Mouse (Mus musculus): ENCODE measurements around the gene Tpo. TPM values are rescaled to one million over a fixed set of nuclear protein-coding genes. Genes with fewer than 3 reads are reported as not detected.

Gene Tpo
- polyA plus RNA-seq, 1 experiment = 0.68 TPM

DNA sequence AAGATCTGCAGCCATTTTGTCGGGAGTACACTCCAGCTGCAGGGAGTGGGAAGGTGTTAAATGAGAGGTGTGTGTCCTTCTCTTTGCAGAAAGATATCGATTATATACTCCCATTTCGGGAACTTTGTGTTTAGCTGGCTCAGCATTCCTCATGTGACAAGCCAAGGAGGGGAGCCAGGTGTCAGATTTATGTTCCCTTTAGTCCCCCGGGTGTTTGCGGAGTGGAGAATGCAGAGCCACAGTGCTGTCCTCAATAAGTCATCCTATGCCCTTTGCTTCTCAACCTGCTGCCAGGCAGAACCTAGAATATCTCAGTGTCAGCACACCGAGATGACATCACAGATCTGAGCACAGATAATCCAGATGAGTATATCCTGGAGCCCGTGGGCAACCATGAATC is 10.1 kb downstream of the Tpo start:
- H3K4me3 ChIP-seq (ENCODE audit: control insufficient read depth, low read depth, low read length) = no peak overlapping the region
- no peak overlapping the region for H3K27ac ChIP-seq (ENCODE audit: control insufficient read depth, insufficient read depth, low read depth, low read length)
- TF ChIP-seq POLR2A (IDR thresholded peaks at IDR 0.05; ENCODE audit: control insufficient read depth, low read depth, low read length) = no peak
- no peak for TF ChIP-seq CTCF (IDR thresholded peaks at IDR 0.05; ENCODE audit: control insufficient read depth, insufficient read depth, insufficient replicate concordance, low read depth, low read length)
- H3K4me1 ChIP-seq (ENCODE audit: control insufficient read depth, insufficient read depth, low read length) = no peaks in the 10 kb centered on the region
- no peaks in the 10 kb centered on the region for H3K36me3 ChIP-seq (ENCODE audit: control insufficient read depth, insufficient read depth, low read length)
- no peaks in the 10 kb centered on the region for H3K27me3 ChIP-seq (ENCODE audit: control insufficient read depth, insufficient read depth, low read length)

DNA sequence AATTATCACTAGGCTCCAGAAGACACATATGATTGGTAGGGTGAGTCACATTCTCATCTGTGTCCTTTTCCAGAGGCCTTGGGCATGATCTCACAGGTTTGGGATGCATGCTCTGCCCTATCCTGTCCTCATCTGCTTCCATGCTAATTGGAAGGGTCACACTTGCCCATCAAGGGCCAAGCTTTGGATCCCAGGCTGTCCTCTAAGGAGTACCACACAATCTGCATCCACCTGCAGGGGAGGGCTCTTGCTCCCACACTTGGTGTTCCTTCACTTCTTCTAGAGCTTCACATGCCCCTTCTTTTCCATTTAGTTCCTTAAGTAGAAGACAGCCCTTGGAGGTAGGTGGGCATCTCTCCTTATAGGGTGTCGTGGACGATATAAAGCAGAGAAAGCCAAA is 20.2 kb downstream of the Tpo start:
- Histone ChIP-seq H3K27ac (ENCODE audit: control insufficient read depth, insufficient read depth, low read depth, low read length) (no peak overlapping the region), H3K36me3 (ENCODE audit: control insufficient read depth, insufficient read depth, low read length) (no peaks in the 10 kb centered on the region), H3K4me3 (ENCODE audit: control insufficient read depth, low read depth, low read length) (no peak overlapping the region), H3K27me3 (ENCODE audit: control insufficient read depth, insufficient read depth, low read length) (no peaks in the 10 kb centered on the region), H3K4me1 (ENCODE audit: control insufficient read depth, insufficient read depth, low read length) (no peaks in the 10 kb centered on the region)
- TF ChIP-seq CTCF (IDR thresholded peaks at IDR 0.05; ENCODE audit: control insufficient read depth, insufficient read depth, insufficient replicate concordance, low read depth, low read length) (no peak), POLR2A (IDR thresholded peaks at IDR 0.05; ENCODE audit: control insufficient read depth, low read depth, low read length) (no peak)

DNA sequence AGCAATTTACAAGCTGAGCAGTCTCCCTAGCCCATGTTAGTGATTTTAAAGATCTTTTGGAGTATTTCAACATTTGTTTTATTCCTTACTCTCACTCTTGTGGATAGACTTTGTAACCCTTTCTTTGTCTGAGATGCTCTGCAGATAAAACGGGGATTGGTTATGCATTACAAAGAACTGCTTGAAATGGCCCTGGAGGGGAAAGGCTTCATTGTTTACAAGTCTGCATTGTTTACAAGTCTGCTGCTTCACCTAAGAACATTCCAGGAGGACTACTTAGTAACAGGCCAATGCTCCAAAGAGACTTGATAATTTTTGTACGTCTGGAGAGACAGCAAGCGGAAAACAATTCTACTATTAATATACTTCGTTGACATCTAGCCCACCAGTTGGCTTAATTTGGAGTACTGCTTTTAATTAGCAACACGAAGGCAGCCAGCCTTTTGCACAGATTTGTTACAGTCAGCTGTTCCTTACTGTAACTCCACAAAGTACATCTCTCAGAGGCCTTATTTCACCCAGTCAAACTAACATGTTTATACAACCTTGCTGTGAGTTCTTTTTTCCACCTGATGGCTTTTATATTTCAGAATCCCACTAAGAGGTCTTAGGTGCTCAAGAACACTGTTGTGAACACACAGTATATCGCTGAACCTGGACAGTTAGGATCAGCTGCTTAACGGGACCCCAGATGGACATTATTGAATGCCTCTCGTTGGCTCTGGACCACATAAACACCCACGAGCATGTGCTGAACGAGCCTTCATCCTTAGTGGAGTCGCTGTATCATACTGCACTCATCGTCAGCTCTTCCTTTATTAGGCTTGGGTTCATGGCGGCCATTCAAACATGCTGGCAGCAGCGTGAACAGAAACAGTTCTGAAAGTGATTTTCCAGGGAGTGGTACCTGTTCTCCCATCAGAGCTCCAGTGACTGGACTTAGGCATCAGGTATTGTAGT is 22.5 kb downstream of the Tpo start:
- TF ChIP-seq POLR2A (IDR thresholded peaks at IDR 0.05; ENCODE audit: control insufficient read depth, low read depth, low read length) (no peak), CTCF (IDR thresholded peaks at IDR 0.05; ENCODE audit: control insufficient read depth, insufficient read depth, insufficient replicate concordance, low read depth, low read length) (no peak)

DNA sequence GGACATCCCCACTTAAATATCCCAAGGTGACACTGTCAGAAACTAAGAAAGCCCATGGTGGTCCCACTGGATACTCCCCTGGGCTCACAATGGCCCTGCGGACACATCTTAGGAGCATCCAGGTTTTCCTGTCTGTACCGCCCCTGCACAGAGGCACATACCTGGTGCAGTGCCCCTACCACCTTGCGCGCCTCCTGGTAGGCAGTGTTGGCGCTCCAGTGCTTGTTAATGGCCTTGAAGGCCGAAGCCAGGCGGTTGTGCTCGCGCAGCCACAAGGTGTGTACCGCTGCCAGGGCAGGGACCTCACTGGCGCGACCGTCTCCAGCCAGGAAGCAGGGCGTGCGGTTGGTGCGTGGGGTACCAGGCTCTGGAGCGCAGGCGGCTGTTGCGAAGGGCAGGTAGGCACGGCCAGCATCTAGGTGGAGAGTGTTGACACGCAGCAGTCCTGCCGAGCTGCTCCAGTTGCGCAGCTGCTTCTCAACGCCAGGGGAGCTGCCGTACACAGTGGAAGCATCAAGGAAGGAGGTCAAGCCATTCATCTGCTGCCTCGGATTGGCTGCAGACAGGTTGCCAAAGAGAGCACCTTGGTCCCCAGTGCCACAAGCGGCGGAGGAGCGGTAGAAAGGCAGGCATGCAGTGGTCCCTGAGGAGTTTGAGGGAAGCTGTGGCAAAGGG is 29.4 kb downstream of the Tpo start:
- no peak overlapping the region for H3K4me3 ChIP-seq (ENCODE audit: control insufficient read depth, low read depth, low read length)
- H3K27ac ChIP-seq (ENCODE audit: control insufficient read depth, insufficient read depth, low read depth, low read length) = no peak overlapping the region
- TF ChIP-seq CTCF (IDR thresholded peaks at IDR 0.05; ENCODE audit: control insufficient read depth, insufficient read depth, insufficient replicate concordance, low read depth, low read length) = peak; percentile 32; the same call in 1 of the 2 replicates
- no peak for TF ChIP-seq POLR2A (IDR thresholded peaks at IDR 0.05; ENCODE audit: control insufficient read depth, low read depth, low read length)
- H3K36me3 ChIP-seq (ENCODE audit: control insufficient read depth, insufficient read depth, low read length) = no peaks in the 10 kb centered on the region
- peaks cover 2% of the 10 kb centered on the region; the same call in 1 of the 2 replicates for H3K4me1 ChIP-seq (ENCODE audit: control insufficient read depth, insufficient read depth, low read length)
- no peaks in the 10 kb centered on the region for H3K27me3 ChIP-seq (ENCODE audit: control insufficient read depth, insufficient read depth, low read length)

More for the DNA sequence above, 22.5 kb downstream of the Tpo start:
- H3K4me3 ChIP-seq (ENCODE audit: control insufficient read depth, low read depth, low read length) = no peak overlapping the region
- no peaks in the 10 kb centered on the region for H3K4me1 ChIP-seq (ENCODE audit: control insufficient read depth, insufficient read depth, low read length)
- H3K27ac ChIP-seq (ENCODE audit: control insufficient read depth, insufficient read depth, low read depth, low read length) = no peak overlapping the region
- no peaks in the 10 kb centered on the region for H3K27me3 ChIP-seq (ENCODE audit: control insufficient read depth, insufficient read depth, low read length)
- no peaks in the 10 kb centered on the region for H3K36me3 ChIP-seq (ENCODE audit: control insufficient read depth, insufficient read depth, low read length)

DNA sequence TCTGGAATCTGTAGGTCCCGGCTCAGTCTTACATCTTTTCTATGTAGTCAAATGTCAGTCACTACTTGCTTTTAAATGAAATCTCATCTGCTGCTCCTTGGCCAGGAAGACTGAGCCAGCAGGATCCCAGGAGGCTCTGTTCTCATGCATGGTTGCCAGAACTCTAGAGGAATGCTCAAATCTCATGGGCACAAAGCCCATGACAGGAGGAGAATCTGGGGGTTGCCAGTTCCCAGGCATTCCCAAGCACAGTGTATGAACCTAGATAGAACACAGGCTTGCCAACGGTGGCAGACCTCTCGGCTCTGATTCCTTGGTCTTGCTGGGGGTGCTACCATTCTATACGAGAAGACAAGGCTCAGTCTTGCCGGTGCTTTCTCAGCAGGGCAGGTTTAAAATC is 40.3 kb downstream of the Tpo start:
- H3K4me3 ChIP-seq (ENCODE audit: control insufficient read depth, low read depth, low read length) = no peak overlapping the region
- H3K4me1 ChIP-seq (ENCODE audit: control insufficient read depth, insufficient read depth, low read length) = no peaks in the 10 kb centered on the region
- no peaks in the 10 kb centered on the region for H3K27me3 ChIP-seq (ENCODE audit: control insufficient read depth, insufficient read depth, low read length)
- no peak for TF ChIP-seq POLR2A (IDR thresholded peaks at IDR 0.05; ENCODE audit: control insufficient read depth, low read depth, low read length)
- TF ChIP-seq CTCF (IDR thresholded peaks at IDR 0.05; ENCODE audit: control insufficient read depth, insufficient read depth, insufficient replicate concordance, low read depth, low read length) = no peak
- no peaks in the 10 kb centered on the region for H3K36me3 ChIP-seq (ENCODE audit: control insufficient read depth, insufficient read depth, low read length)
- no peak overlapping the region for H3K27ac ChIP-seq (ENCODE audit: control insufficient read depth, insufficient read depth, low read depth, low read length)

DNA sequence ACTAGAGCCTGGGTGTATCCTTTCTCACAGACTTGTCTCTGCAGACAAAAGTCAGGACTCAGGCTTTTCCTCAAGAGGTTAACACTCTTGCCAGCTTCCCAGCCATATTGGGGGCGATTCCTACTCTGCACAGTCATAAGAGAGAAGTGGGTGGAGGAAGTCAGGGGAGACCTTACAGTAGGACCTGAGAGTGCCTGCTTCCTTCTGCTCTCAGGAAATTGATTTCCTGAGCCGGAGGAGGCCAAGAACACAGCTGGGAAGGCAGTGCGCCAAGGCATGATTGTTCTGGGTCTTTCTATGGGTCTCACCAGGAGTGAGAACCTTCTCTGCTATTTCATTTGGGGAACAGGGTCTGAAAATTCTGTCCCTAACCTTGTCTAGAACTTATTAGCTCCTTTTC is 48.5 kb downstream of the Tpo start:
- no peaks in the 10 kb centered on the region for H3K27me3 ChIP-seq (ENCODE audit: control insufficient read depth, insufficient read depth, low read length)
- no peaks in the 10 kb centered on the region for H3K4me1 ChIP-seq (ENCODE audit: control insufficient read depth, insufficient read depth, low read length)
- no peak overlapping the region for H3K27ac ChIP-seq (ENCODE audit: control insufficient read depth, insufficient read depth, low read depth, low read length)
- H3K4me3 ChIP-seq (ENCODE audit: control insufficient read depth, low read depth, low read length) = no peak overlapping the region
- TF ChIP-seq CTCF (IDR thresholded peaks at IDR 0.05; ENCODE audit: control insufficient read depth, insufficient read depth, insufficient replicate concordance, low read depth, low read length) (no peak), POLR2A (IDR thresholded peaks at IDR 0.05; ENCODE audit: control insufficient read depth, low read depth, low read length) (no peak)
- H3K36me3 ChIP-seq (ENCODE audit: control insufficient read depth, insufficient read depth, low read length) = no peaks in the 10 kb centered on the region

DNA sequence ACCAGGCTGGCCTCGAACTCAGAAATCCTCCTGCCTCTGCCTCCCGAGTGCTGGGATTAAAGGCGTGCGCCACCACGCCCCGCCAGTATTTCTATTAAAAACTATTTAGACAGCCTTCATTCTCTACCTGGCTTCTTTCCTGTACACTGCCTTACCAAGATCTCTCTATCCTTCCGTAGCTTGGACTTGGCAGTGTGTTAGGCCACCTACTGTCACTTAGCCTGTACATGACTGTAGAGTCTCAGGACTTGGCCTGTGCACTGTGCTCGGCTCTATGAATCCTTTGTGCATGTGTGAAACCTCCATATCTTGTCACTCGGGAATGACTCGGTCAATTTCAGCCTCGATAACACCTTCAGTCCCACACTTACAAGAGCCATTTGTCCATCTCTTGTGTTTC is 55.4 kb downstream of the Tpo start:
- Histone ChIP-seq H3K4me3 (ENCODE audit: control insufficient read depth, low read depth, low read length) (no peak overlapping the region), H3K27me3 (ENCODE audit: control insufficient read depth, insufficient read depth, low read length) (no peaks in the 10 kb centered on the region), H3K4me1 (ENCODE audit: control insufficient read depth, insufficient read depth, low read length) (peaks cover 6% of the 10 kb centered on the region), H3K36me3 (ENCODE audit: control insufficient read depth, insufficient read depth, low read length) (no peaks in the 10 kb centered on the region), H3K27ac (ENCODE audit: control insufficient read depth, insufficient read depth, low read depth, low read length) (no peak overlapping the region)
- TF ChIP-seq POLR2A (IDR thresholded peaks at IDR 0.05; ENCODE audit: control insufficient read depth, low read depth, low read length) (no peak), CTCF (IDR thresholded peaks at IDR 0.05; ENCODE audit: control insufficient read depth, insufficient read depth, insufficient replicate concordance, low read depth, low read length) (no peak)
